Mouse (Mus musculus): ENCODE measurements around the gene Bmp7. TPM values are rescaled to one million over a fixed set of nuclear protein-coding genes. Genes with fewer than 3 reads are reported as not detected.

The Bmp7 gene
- total and polyA plus RNA-seq, 2 experiments from 2014 or later: 11.8 to 51.3 TPM

- TF ChIP-seq CTCF (IDR thresholded peaks at IDR 0.05; ENCODE audit: low read depth) (no peak), EP300 (IDR thresholded peaks at IDR 0.05; ENCODE audit: low read depth) (no peak)
- 47% methylated on average over 5 of the region's 5 CpGs for WGBS
- Histone ChIP-seq H3K4me1 (ENCODE audit: control insufficient read depth, insufficient read depth) (no peaks in the 10 kb centered on the region), H3K27ac (ENCODE audit: low read depth) (no peak overlapping the region), H3K9me3 (replicated peaks; ENCODE audit: control insufficient read depth, low read length) (peaks cover 4% of the 10 kb centered on the region; the same call in 1 of the 2 replicates), H3K4me2 (ENCODE audit: low read depth, low read length) (no peak overlapping the region), H3K36me3 (replicated peaks; ENCODE audit: control insufficient read depth, insufficient read depth, low read length) (no peaks in the 10 kb centered on the region), H3K9ac (replicated peaks; ENCODE audit: low read depth, low read length) (no peak overlapping the region), H3K27me3 (ENCODE audit: control insufficient read depth, insufficient read depth, low read length) (no peaks in the 10 kb centered on the region), H3K4me3 (ENCODE audit: low read depth, low read length) (no peak overlapping the region)
- no peak for DNase-seq (ENCODE audit: low spot score)
- ATAC-seq (ENCODE audit: insufficient read depth, low read depth): no peak
These were observed 18.5 kb upstream of the Bmp7 start for GRCm38 (mm10) chr2:172958579-172958978.

- no peaks in the 10 kb centered on the region for H3K4me1 ChIP-seq (ENCODE audit: control insufficient read depth, insufficient read depth)
These were observed 11.9 kb upstream of the Bmp7 start for GRCm38 (mm10) chr2:172951976-172952375.

GRCm38 (mm10) chr2:172950722-172951121, 10.6 kb upstream of the Bmp7 start:
- DNase-seq (ENCODE audit: low spot score) (no peak), ATAC-seq (ENCODE audit: insufficient read depth, low read depth) (no peak)
- Histone ChIP-seq H3K27me3 (ENCODE audit: control insufficient read depth, insufficient read depth, low read length) (no peaks in the 10 kb centered on the region), H3K4me2 (ENCODE audit: low read depth, low read length) (no peak overlapping the region), H3K9me3 (replicated peaks; ENCODE audit: control insufficient read depth, low read length) (no peaks in the 10 kb centered on the region), H3K4me3 (ENCODE audit: low read depth, low read length) (no peak overlapping the region), H3K9ac (replicated peaks; ENCODE audit: low read depth, low read length) (no peak overlapping the region), H3K36me3 (replicated peaks; ENCODE audit: control insufficient read depth, insufficient read depth, low read length) (no peaks in the 10 kb centered on the region), H3K27ac (ENCODE audit: low read depth) (no peak overlapping the region), H3K4me1 (ENCODE audit: control insufficient read depth, insufficient read depth) (no peaks in the 10 kb centered on the region)
- TF ChIP-seq CTCF (IDR thresholded peaks at IDR 0.05; ENCODE audit: low read depth): no peak
- TF ChIP-seq EP300 (IDR thresholded peaks at IDR 0.05; ENCODE audit: low read depth): no peak
- 23% methylated on average over 11 of the region's 11 CpGs for WGBS

More at GRCm38 (mm10) chr2:172951976-172952375, 11.9 kb upstream of the Bmp7 start:
- 84% methylated on average over 2 of the region's 2 CpGs for WGBS
- no peak overlapping the region for H3K9ac ChIP-seq (replicated peaks; ENCODE audit: low read depth, low read length)
- no peaks in the 10 kb centered on the region for H3K27me3 ChIP-seq (ENCODE audit: control insufficient read depth, insufficient read depth, low read length)
- no peak for DNase-seq (ENCODE audit: low spot score)
- no peak for ATAC-seq (ENCODE audit: insufficient read depth, low read depth)
- H3K27ac ChIP-seq (ENCODE audit: low read depth): no peak overlapping the region
- H3K36me3 ChIP-seq (replicated peaks; ENCODE audit: control insufficient read depth, insufficient read depth, low read length): no peaks in the 10 kb centered on the region
- 0 out of 2 replicates have a peak, but pooled peaks cover 4% of the 10 kb centered on the region for H3K9me3 ChIP-seq (replicated peaks; ENCODE audit: control insufficient read depth, low read length)
- no peak overlapping the region for H3K4me3 ChIP-seq (ENCODE audit: low read depth, low read length)
- TF ChIP-seq CTCF (IDR thresholded peaks at IDR 0.05; ENCODE audit: low read depth) (no peak), EP300 (IDR thresholded peaks at IDR 0.05; ENCODE audit: low read depth) (no peak)
- H3K4me2 ChIP-seq (ENCODE audit: low read depth, low read length): no peak overlapping the region

GRCm38 (mm10) chr2:172950119-172950676, 10.1 kb upstream of the Bmp7 start:
- Histone ChIP-seq H3K9ac (replicated peaks; ENCODE audit: low read depth, low read length) (no peak overlapping the region), H3K27ac (ENCODE audit: low read depth) (no peak overlapping the region), H3K4me3 (ENCODE audit: low read depth, low read length) (no peak overlapping the region), H3K36me3 (replicated peaks; ENCODE audit: control insufficient read depth, insufficient read depth, low read length) (no peaks in the 10 kb centered on the region), H3K4me1 (ENCODE audit: control insufficient read depth, insufficient read depth) (no peaks in the 10 kb centered on the region), H3K4me2 (ENCODE audit: low read depth, low read length) (no peak overlapping the region), H3K9me3 (replicated peaks; ENCODE audit: control insufficient read depth, low read length) (no peaks in the 10 kb centered on the region), H3K27me3 (ENCODE audit: control insufficient read depth, insufficient read depth, low read length) (no peaks in the 10 kb centered on the region)
- no peak for TF ChIP-seq EP300 (IDR thresholded peaks at IDR 0.05; ENCODE audit: low read depth)
- no peak for TF ChIP-seq CTCF (IDR thresholded peaks at IDR 0.05; ENCODE audit: low read depth)
- 40% methylated on average over 9 of the region's 9 CpGs for WGBS
- no peak for DNase-seq (ENCODE audit: low spot score)
- no peak for ATAC-seq (ENCODE audit: insufficient read depth, low read depth)

- 33% methylated on average over 5 of the region's 5 CpGs for whole genome bisulfite sequencing
- no peaks in the 10 kb centered on the region for H3K9me3 ChIP-seq (replicated peaks; ENCODE audit: control insufficient read depth, low read length)
- H3K9ac ChIP-seq (replicated peaks; ENCODE audit: low read depth, low read length): no peak overlapping the region
- ATAC-seq (ENCODE audit: insufficient read depth, low read depth) (no peak), DNase-seq (ENCODE audit: low spot score) (no peak)
- TF ChIP-seq CTCF (IDR thresholded peaks at IDR 0.05; ENCODE audit: low read depth): peak; percentile 47
- no peak for TF ChIP-seq EP300 (IDR thresholded peaks at IDR 0.05; ENCODE audit: low read depth)
- no peak overlapping the region for H3K4me2 ChIP-seq (ENCODE audit: low read depth, low read length)
- no peak overlapping the region for H3K27ac ChIP-seq (ENCODE audit: low read depth)
- H3K4me3 ChIP-seq (ENCODE audit: low read depth, low read length): no peak overlapping the region
- H3K36me3 ChIP-seq (replicated peaks; ENCODE audit: control insufficient read depth, insufficient read depth, low read length): no peaks in the 10 kb centered on the region
- no peaks in the 10 kb centered on the region for H3K27me3 ChIP-seq (ENCODE audit: control insufficient read depth, insufficient read depth, low read length)
- H3K4me1 ChIP-seq (ENCODE audit: control insufficient read depth, insufficient read depth): no peaks in the 10 kb centered on the region
These were observed 8.9 kb upstream of the Bmp7 start for GRCm38 (mm10) chr2:172949051-172949450.

- Histone ChIP-seq H3K4me2 (ENCODE audit: low read depth, low read length) (peak overlapping the region; percentile 93), H3K27me3 (ENCODE audit: control insufficient read depth, insufficient read depth, low read length) (peaks cover 50% of the 10 kb centered on the region), H3K9me3 (replicated peaks; ENCODE audit: control insufficient read depth, low read length) (no peaks in the 10 kb centered on the region), H3K27ac (ENCODE audit: low read depth) (0 out of 2 replicates have a peak overlapping the region, but pooled peaks have one; percentile 83), H3K4me1 (ENCODE audit: control insufficient read depth, insufficient read depth) (peaks cover 19% of the 10 kb centered on the region; the same call in 1 of the 2 replicates), H3K36me3 (replicated peaks; ENCODE audit: control insufficient read depth, insufficient read depth, low read length) (no peaks in the 10 kb centered on the region), H3K9ac (replicated peaks; ENCODE audit: low read depth, low read length) (peak overlapping the region; percentile 66; the same call in 1 of the 2 replicates), H3K4me3 (ENCODE audit: low read depth, low read length) (peak overlapping the region; percentile 65)
- ATAC-seq (ENCODE audit: insufficient read depth, low read depth) (0 out of 2 replicates have a peak, but pooled peaks have one; percentile 3), DNase-seq (ENCODE audit: low spot score) (no peak)
- 1% methylated on average over 13 of the region's 13 CpGs for WGBS
- no peak for TF ChIP-seq EP300 (IDR thresholded peaks at IDR 0.05; ENCODE audit: low read depth)
- TF ChIP-seq CTCF (IDR thresholded peaks at IDR 0.05; ENCODE audit: low read depth): no peak
These were observed 660 bp upstream of the Bmp7 start for GRCm38 (mm10) chr2:172940799-172941163.
